Comparison of ENCODE assay signal across 8 mouse cellular contexts in the genomic region with DNA sequence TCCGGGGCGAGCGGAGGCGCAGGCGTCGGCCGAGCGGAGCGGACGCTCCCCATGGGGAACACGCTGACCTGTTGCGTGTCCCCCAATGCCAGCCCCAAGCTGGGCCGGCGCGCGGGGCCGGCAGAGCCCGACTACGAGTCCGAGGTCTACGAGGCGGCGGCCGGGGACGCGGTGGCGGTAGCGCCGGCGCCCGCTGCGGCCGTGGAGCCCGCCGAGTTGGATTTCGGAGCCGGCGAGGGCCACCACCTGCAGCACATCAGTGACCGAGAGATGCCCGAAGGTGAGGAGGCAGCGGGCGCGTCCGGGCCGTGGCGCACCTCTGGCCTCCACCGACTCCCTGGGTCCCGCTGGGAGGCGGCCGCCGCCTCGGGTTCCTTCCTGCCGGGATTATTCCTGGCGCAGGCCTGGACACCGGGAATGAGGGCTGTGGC. TPM values are rescaled to one million over a fixed set of nuclear protein-coding genes. Genes with fewer than 3 reads are reported as not detected.
A peak's percentile ranks its signal among the peaks of the same experiment; 100 is the strongest.
DNase-seq lines count a peak whose midpoint lies in the region; ATAC-seq and TF ChIP-seq lines count a peak whose summit lies in the region.

No protein-coding gene starts in this region.

- no peaks in the 10 kb centered on the region for H3K27me3 ChIP-seq in hindbrain, embryonic 10.5 days (ENCODE audit: insufficient read depth, poor library complexity, severe bottlenecking)
- H3K27me3 ChIP-seq in midbrain, embryonic 11.5 days (ENCODE audit: control insufficient read depth, insufficient read depth, low read length) = no peaks in the 10 kb centered on the region

- H3K4me1 ChIP-seq in bone marrow, adult 2 months (ENCODE audit: control insufficient read depth, insufficient read depth, low read length) = no peaks in the 10 kb centered on the region; the same call in 1 of the 2 replicates
- peaks cover 27% of the 10 kb centered on the region for H3K4me1 ChIP-seq in hindbrain, embryonic 10.5 days (replicated peaks)
- H3K4me1 ChIP-seq in midbrain, embryonic 11.5 days (ENCODE audit: control insufficient read depth, insufficient read depth, low read length) = peaks cover 9% of the 10 kb centered on the region

- no peak for TF ChIP-seq CTCF in bone marrow, adult 2 months (IDR thresholded peaks at IDR 0.05; ENCODE audit: control insufficient read depth, insufficient read depth, low read length)

- under 1% methylated on average over 53 of the region's 55 CpGs for WGBS in bone marrow, adult 2 months
- WGBS in hindbrain, embryonic 10.5 days = under 1% methylated on average over 55 of the region's 55 CpGs
- WGBS in midbrain, embryonic 11.5 days = 0% methylated on average over 48 of the region's 55 CpGs

- intact Hi-C loops in left cerebral cortex, postnatal 4 days (cut with DNase I) = loop anchor here (5.0 kb wide), 1 partner anchor 74 kb away; a partner anchor contains a TSS

- no peak for TF ChIP-seq POLR2A in bone marrow, adult 2 months (IDR thresholded peaks at IDR 0.05; ENCODE audit: borderline replicate concordance, control insufficient read depth, low read depth, low read length)

- peak overlapping the region; percentile 50 for H3K4me2 ChIP-seq in midbrain, embryonic 11.5 days

- no peaks in the 10 kb centered on the region for H3K36me3 ChIP-seq in hindbrain, embryonic 10.5 days
- H3K36me3 ChIP-seq in midbrain, embryonic 11.5 days (ENCODE audit: control insufficient read depth, insufficient read depth, low read length) = no peaks in the 10 kb centered on the region

- DNase-seq in cerebellum, adult 11 months = peak; percentile 48
- DNase-seq in cerebellum, adult 9-11 months = no peak
- DNase-seq in frontal cortex, postnatal 14 days (ENCODE audit: low spot score in 2 of 2) = peak; percentile 11 to 21
- peak; percentile 68 for DNase-seq in hindbrain, embryonic 10.5 days (ENCODE audit: low spot score)
- peak; percentile 27 for DNase-seq in left cerebral cortex, postnatal 4 days
- DNase-seq in midbrain, embryonic 11.5 days (ENCODE audit: low spot score, missing footprints) = peak; percentile 97
- DNase-seq in testis, postnatal 14 days (ENCODE audit: low spot score) = peak; percentile 67

- peak overlapping the region; percentile 21; the same call in 1 of the 2 replicates for H3K27ac ChIP-seq in bone marrow, adult 2 months (ENCODE audit: control insufficient read depth, insufficient read depth, low read depth, low read length, poor library complexity)
- peak overlapping the region; percentile 93 for H3K27ac ChIP-seq in hindbrain, embryonic 10.5 days
- peak overlapping the region; percentile 54 for H3K27ac ChIP-seq in midbrain, embryonic 11.5 days (ENCODE audit: low read depth, low read length)

- no peak; the same call in 1 of the 2 replicates for ATAC-seq in midbrain, embryonic 11.5 days (ENCODE audit: low FRiP score)

- peak overlapping the region; percentile 65 for H3K4me3 ChIP-seq in bone marrow, adult 2 months (replicated peaks; ENCODE audit: control insufficient read depth, low read depth, low read length)
- H3K4me3 ChIP-seq in hindbrain, embryonic 10.5 days = peak overlapping the region; percentile 86
- peak overlapping the region; percentile 87 for H3K4me3 ChIP-seq in midbrain, embryonic 11.5 days (ENCODE audit: low read depth, low read length)

- H3K9me3 ChIP-seq in hindbrain, embryonic 10.5 days = no peaks in the 10 kb centered on the region
- H3K9me3 ChIP-seq in midbrain, embryonic 11.5 days (ENCODE audit: control insufficient read depth, low read length) = no peaks in the 10 kb centered on the region

- peak overlapping the region; percentile 89 for H3K9ac ChIP-seq in midbrain, embryonic 11.5 days (ENCODE audit: low read length)

RNA-seq across cellular contexts. Expression of a gene that starts 0.9 kb away (rescaled TPM):
- polyA plus RNA-seq in bone marrow, adult 2 months (2011; ENCODE audit: insufficient read depth, insufficient read length, low replicate concordance, missing spikeins) = 2.8 and 8.6 TPM in 2 replicates
- polyA plus RNA-seq in hindbrain, embryonic 10.5 days (2016; fragmentation: Nextera tagmentation; extraction: Ambion mirVana) = 6.6 and 7.9 TPM in 2 replicates
- total RNA-seq in left cerebral cortex, postnatal 4 days (2021) = 10 to 100 TPM; 30.6 to 33.1 TPM
- polyA plus RNA-seq in midbrain, embryonic 11.5 days (2014; fragmentation: Nextera tagmentation; extraction: Ambion mirVana) = 10.2 and 12.9 TPM in 2 replicates

RNA-seq across cellular contexts. Expression of a gene that starts 46.4 kb away (rescaled TPM):
- 1.6 and 2.1 TPM in 2 replicates for polyA plus RNA-seq in bone marrow, adult 2 months (2011; ENCODE audit: insufficient read depth, insufficient read length, low replicate concordance, missing spikeins)
- 0.37 and 0.62 TPM in 2 replicates for polyA plus RNA-seq in hindbrain, embryonic 10.5 days (2016; fragmentation: Nextera tagmentation; extraction: Ambion mirVana)
- total RNA-seq in left cerebral cortex, postnatal 4 days (2021) = 1 to 10 TPM; 1.0 to 1.1 TPM
- 0.18 and 0.52 TPM in 2 replicates for polyA plus RNA-seq in midbrain, embryonic 11.5 days (2014; fragmentation: Nextera tagmentation; extraction: Ambion mirVana)

Comparison
In these comparisons a context has a peak if more than half of its experiments do, and no peak if none do; other contexts are left out.
1. H3K27ac ChIP-seq: peak in every context shown above with its lines; median percentile 93 in hindbrain, embryonic 10.5 days; 54 in midbrain, embryonic 11.5 days; 21 in bone marrow, adult 2 months.